ENCODE assay signal across 8 mouse cellular contexts in genomic region chr17:26949051-26949577, GRCm38 (mm10). TPM values are rescaled to one million over a fixed set of nuclear protein-coding genes. Genes with fewer than 3 reads are reported as not detected.
DNase-seq lines count a peak whose midpoint lies in the region; ATAC-seq and TF ChIP-seq lines count a peak whose summit lies in the region.

No protein-coding gene starts in this region.

- TF ChIP-seq CTCF in cerebellum, adult 2 months (IDR thresholded peaks at IDR 0.05; ENCODE audit: borderline replicate concordance, insufficient read depth, low read depth, low read length), result peak; percentile 48
- peak; percentile 56; the same call in 1 of the 2 replicates for TF ChIP-seq CTCF in thymus, adult 2 months (IDR thresholded peaks at IDR 0.05; ENCODE audit: borderline replicate concordance, control insufficient read depth, extremely low read depth, insufficient read depth, low read length, poor library complexity)
- TF ChIP-seq CTCF in forebrain, postnatal 0 days (IDR thresholded peaks at IDR 0.05; ENCODE audit: low read depth), result peak; percentile 58

- no peak for ATAC-seq in forebrain, postnatal 0 days
- no peak for ATAC-seq in limb, embryonic 11.5 days (ENCODE audit: insufficient number of reproducible peaks, low FRiP score, low TSS enrichment, low read depth)
- 0 out of 2 replicates have a peak, but pooled peaks have one; percentile 30 for ATAC-seq in neural tube, embryonic 12.5 days (ENCODE audit: low FRiP score, low read depth)

- H3K27ac ChIP-seq in cerebellum, adult 2 months (ENCODE audit: insufficient read depth, low read length), result no peak overlapping the region
- H3K27ac ChIP-seq in thymus, adult 2 months (ENCODE audit: control insufficient read depth, insufficient read depth, low read length), result no peak overlapping the region
- H3K27ac ChIP-seq in forebrain, postnatal 0 days (ENCODE audit: low read depth, low read length), result peak overlapping the region; percentile 92
- peak overlapping the region; percentile 77 for H3K27ac ChIP-seq in limb, embryonic 11.5 days (replicated peaks; ENCODE audit: low read depth, low read length)
- no peak overlapping the region for H3K27ac ChIP-seq in neural tube, embryonic 12.5 days

- no peaks in the 10 kb centered on the region for H3K36me3 ChIP-seq in thymus, adult 2 months (ENCODE audit: control insufficient read depth, insufficient read depth, low read length)
- peaks cover 8% of the 10 kb centered on the region; the same call in 1 of the 2 replicates for H3K36me3 ChIP-seq in forebrain, postnatal 0 days (ENCODE audit: insufficient read depth)
- H3K36me3 ChIP-seq in limb, embryonic 11.5 days (ENCODE audit: control insufficient read depth, insufficient read depth, low read length), result no peaks in the 10 kb centered on the region
- H3K36me3 ChIP-seq in neural tube, embryonic 12.5 days, result no peaks in the 10 kb centered on the region; the same call in 1 of the 2 replicates

- peak overlapping the region; percentile 74 for H3K4me2 ChIP-seq in forebrain, postnatal 0 days (ENCODE audit: low read depth)
- H3K4me2 ChIP-seq in limb, embryonic 11.5 days (ENCODE audit: low read depth, severe bottlenecking), result peak overlapping the region; percentile 98
- peak overlapping the region; percentile 100 for H3K4me2 ChIP-seq in neural tube, embryonic 12.5 days (replicated peaks)

- no peak for TF ChIP-seq POLR2A in cerebellum, adult 2 months (IDR thresholded peaks at IDR 0.05; ENCODE audit: borderline replicate concordance, insufficient read depth, low read length)
- no peak for TF ChIP-seq POLR2A in thymus, adult 2 months (IDR thresholded peaks at IDR 0.05; ENCODE audit: control insufficient read depth, extremely low read depth, insufficient read depth, low read length, poor library complexity)

- 3% methylated on average over 13 of the region's 14 CpGs for whole genome bisulfite sequencing in cerebellum, adult 2 months
- 25% methylated on average over 14 of the region's 14 CpGs for WGBS in thymus, adult 2 months
- WGBS in forebrain, postnatal 0 days, result 7% methylated on average over 13 of the region's 14 CpGs
- 6% methylated on average over 13 of the region's 14 CpGs for WGBS in limb, embryonic 11.5 days
- 8% methylated on average over 13 of the region's 14 CpGs for WGBS in neural tube, embryonic 12.5 days

- no peaks in the 10 kb centered on the region for H3K27me3 ChIP-seq in cerebellum, adult 2 months (ENCODE audit: control insufficient read depth, insufficient read depth, low read length)
- peaks cover 10% of the 10 kb centered on the region; the same call in 1 of the 2 replicates for H3K27me3 ChIP-seq in thymus, adult 2 months (ENCODE audit: control insufficient read depth, insufficient read depth, low read length)
- H3K27me3 ChIP-seq in forebrain, postnatal 0 days (ENCODE audit: insufficient read depth, low read length), result no peaks in the 10 kb centered on the region
- no peaks in the 10 kb centered on the region for H3K27me3 ChIP-seq in limb, embryonic 11.5 days (ENCODE audit: control insufficient read depth, insufficient read depth, low read length)
- H3K27me3 ChIP-seq in neural tube, embryonic 12.5 days (replicated peaks), result peaks cover 6% of the 10 kb centered on the region; the same call in 1 of the 2 replicates

- no peaks in the 10 kb centered on the region for H3K9me3 ChIP-seq in forebrain, postnatal 0 days (ENCODE audit: low read length)
- H3K9me3 ChIP-seq in limb, embryonic 11.5 days (ENCODE audit: control insufficient read depth, low read length), result no peaks in the 10 kb centered on the region
- H3K9me3 ChIP-seq in neural tube, embryonic 12.5 days, result no peaks in the 10 kb centered on the region

- peak overlapping the region; percentile 75 for H3K9ac ChIP-seq in forebrain, postnatal 0 days
- H3K9ac ChIP-seq in limb, embryonic 11.5 days (ENCODE audit: low read length), result peak overlapping the region; percentile 82
- H3K9ac ChIP-seq in neural tube, embryonic 12.5 days, result peak overlapping the region; percentile 90

- peak overlapping the region; percentile 53 for H3K4me3 ChIP-seq in cerebellum, adult 2 months (replicated peaks; ENCODE audit: insufficient read depth, low read depth, low read length)
- H3K4me3 ChIP-seq in thymus, adult 2 months (ENCODE audit: control insufficient read depth, insufficient read depth, low read length), result no peak overlapping the region
- H3K4me3 ChIP-seq in forebrain, postnatal 0 days (ENCODE audit: low read depth, low read length), result peak overlapping the region; percentile 70
- H3K4me3 ChIP-seq in limb, embryonic 11.5 days (ENCODE audit: low read depth, low read length), result peak overlapping the region; percentile 59
- H3K4me3 ChIP-seq in neural tube, embryonic 12.5 days, result peak overlapping the region; percentile 83

- DNase-seq in cerebellum, adult 2 months, result peak in 1 of 2 experiments; percentile 49
- DNase-seq in cerebellum, adult 11 months, result no peak
- DNase-seq in thymus, adult 2 months, result no peak
- DNase-seq in thymus, postnatal 25 days, result no peak
- DNase-seq in forebrain, postnatal 0 days, result no peak
- DNase-seq in limb, embryonic 11.5 days (ENCODE audit: low spot score), result peak; percentile 60
- DNase-seq in urinary bladder, postnatal 14 days (ENCODE audit: low spot score), result no peak

- peaks cover 32% of the 10 kb centered on the region for H3K4me1 ChIP-seq in cerebellum, adult 2 months (ENCODE audit: control insufficient read depth, insufficient read depth, low read length)
- H3K4me1 ChIP-seq in thymus, adult 2 months (replicated peaks; ENCODE audit: control insufficient read depth, insufficient read depth, low read length), result peaks cover 30% of the 10 kb centered on the region
- H3K4me1 ChIP-seq in forebrain, postnatal 0 days (ENCODE audit: insufficient read depth), result peaks cover 53% of the 10 kb centered on the region
- peaks cover 59% of the 10 kb centered on the region for H3K4me1 ChIP-seq in limb, embryonic 11.5 days (ENCODE audit: control insufficient read depth, insufficient read depth, low read length)
- peaks cover 88% of the 10 kb centered on the region for H3K4me1 ChIP-seq in neural tube, embryonic 12.5 days

RNA-seq across cellular contexts. Expression of gene Syngap1, which starts 8.1 kb away (rescaled TPM):
- 55.9 and 62.5 TPM in 2 replicates for polyA plus RNA-seq in cerebellum, adult 2 months (2012; rRNA removed)
- 7.6 and 7.7 TPM in 2 replicates for polyA plus RNA-seq in thymus, adult 2 months (2012; rRNA removed)
- 84.2 and 85.2 TPM in 2 replicates for total RNA-seq in forebrain, postnatal 0 days (2014; rRNA removed)
- 3.1 and 5.0 TPM in 2 replicates for polyA plus RNA-seq in forebrain, postnatal 0 days (2015; fragmentation: Nextera tagmentation; extraction: Ambion mirVana)
- polyA plus RNA-seq in limb, embryonic 11.5 days (2014; fragmentation: Nextera tagmentation; extraction: Ambion mirVana), result 3.1 and 3.5 TPM in 2 replicates
- 2.6 and 3.5 TPM in 2 replicates for polyA plus RNA-seq in neural tube, embryonic 12.5 days (2016; fragmentation: Nextera tagmentation; extraction: Ambion mirVana)

RNA-seq across cellular contexts. Expression of gene Cuta, which starts 9.7 kb away (rescaled TPM):
- polyA plus RNA-seq in cerebellum, adult 2 months (2012; rRNA removed), result 176 and 187 TPM in 2 replicates
- polyA plus RNA-seq in thymus, adult 2 months (2012; rRNA removed), result 235 and 251 TPM in 2 replicates
- 44.4 and 44.9 TPM in 2 replicates for total RNA-seq in forebrain, postnatal 0 days (2014; rRNA removed)
- polyA plus RNA-seq in forebrain, postnatal 0 days (2015; fragmentation: Nextera tagmentation; extraction: Ambion mirVana), result 147 and 158 TPM in 2 replicates
- 164 and 170 TPM in 2 replicates for polyA plus RNA-seq in limb, embryonic 11.5 days (2014; fragmentation: Nextera tagmentation; extraction: Ambion mirVana)
- polyA plus RNA-seq in neural tube, embryonic 12.5 days (2016; fragmentation: Nextera tagmentation; extraction: Ambion mirVana), result 151 and 153 TPM in 2 replicates

RNA-seq across cellular contexts. Expression of gene Phf1, which starts 16.3 kb away (rescaled TPM):
- polyA plus RNA-seq in cerebellum, adult 2 months (2012; rRNA removed), result 57.8 and 60.8 TPM in 2 replicates
- polyA plus RNA-seq in thymus, adult 2 months (2012; rRNA removed), result 125 and 132 TPM in 2 replicates
- 35.4 and 38.9 TPM in 2 replicates for total RNA-seq in forebrain, postnatal 0 days (2014; rRNA removed)
- polyA plus RNA-seq in forebrain, postnatal 0 days (2015; fragmentation: Nextera tagmentation; extraction: Ambion mirVana), result 20.4 and 24.1 TPM in 2 replicates
- polyA plus RNA-seq in limb, embryonic 11.5 days (2014; fragmentation: Nextera tagmentation; extraction: Ambion mirVana), result 4.7 and 5.0 TPM in 2 replicates
- 14.5 and 15.9 TPM in 2 replicates for polyA plus RNA-seq in neural tube, embryonic 12.5 days (2016; fragmentation: Nextera tagmentation; extraction: Ambion mirVana)

RNA-seq across cellular contexts. Expression of gene Zbtb9, which starts 23.9 kb away (rescaled TPM):
- polyA plus RNA-seq in cerebellum, adult 2 months (2012; rRNA removed), result 13.9 and 14.7 TPM in 2 replicates
- polyA plus RNA-seq in thymus, adult 2 months (2012; rRNA removed), result 54.6 and 60.7 TPM in 2 replicates
- total RNA-seq in forebrain, postnatal 0 days (2014; rRNA removed), result 20.9 and 22.5 TPM in 2 replicates
- polyA plus RNA-seq in forebrain, postnatal 0 days (2015; fragmentation: Nextera tagmentation; extraction: Ambion mirVana), result 4.2 and 6.8 TPM in 2 replicates
- polyA plus RNA-seq in limb, embryonic 11.5 days (2014; fragmentation: Nextera tagmentation; extraction: Ambion mirVana), result 11.5 and 14.0 TPM in 2 replicates
- 17.6 and 19.4 TPM in 2 replicates for polyA plus RNA-seq in neural tube, embryonic 12.5 days (2016; fragmentation: Nextera tagmentation; extraction: Ambion mirVana)

RNA-seq across cellular contexts. Expression of gene Kifc5b, which starts 32.2 kb away (rescaled TPM):
- 5.9 and 6.6 TPM in 2 replicates for polyA plus RNA-seq in cerebellum, adult 2 months (2012; rRNA removed)
- 26.0 and 30.1 TPM in 2 replicates for polyA plus RNA-seq in thymus, adult 2 months (2012; rRNA removed)
- total RNA-seq in forebrain, postnatal 0 days (2014; rRNA removed), result 1.0 and 3.3 TPM in 2 replicates
- polyA plus RNA-seq in forebrain, postnatal 0 days (2015; fragmentation: Nextera tagmentation; extraction: Ambion mirVana), result 0.74 and 1.5 TPM in 2 replicates
- polyA plus RNA-seq in limb, embryonic 11.5 days (2014; fragmentation: Nextera tagmentation; extraction: Ambion mirVana), result 7.3 and 9.8 TPM in 2 replicates
- 6.0 and 7.0 TPM in 2 replicates for polyA plus RNA-seq in neural tube, embryonic 12.5 days (2016; fragmentation: Nextera tagmentation; extraction: Ambion mirVana)

Comparison
In these comparisons a context has a peak if more than half of its experiments do, and no peak if none do; other contexts are left out.
1. H3K27ac ChIP-seq: peak in forebrain, postnatal 0 days (single experiment) and limb, embryonic 11.5 days (single experiment); none in cerebellum, adult 2 months (single experiment), thymus, adult 2 months (single experiment) and neural tube, embryonic 12.5 days (single experiment).
2. Peak in every context shown above with its lines, with median percentiles within 50 percentile points of each other: CTCF ChIP-seq, H3K4me2 ChIP-seq and H3K9ac ChIP-seq.